Mouse (Mus musculus) brain, embryonic 18.5 days (tissue): Measurements from ENCODE around the gene Neu4.
"Not testable (repeated sequence)": the region's sequence is repeated elsewhere in the genome, so short reads cannot be mapped to it uniquely, and the experiment has no call there.

Experiments
- DNase-seq: peaks from one replicate; pipeline ENCODE4 v3.0.0-alpha.2; 2012; ENCODE audit warnings: low read depth, low spot score

Gene Neu4

GRCm38 (mm10) chr1:94052373-94052772, 32.1 kb downstream of the Neu4 start, which contains the start of gene Pdcd1:
Gene Pdcd1, minus strand, starts transcription at chr1:94052553.
- DNase-seq, result no peak

GRCm38 (mm10) chr1:94053530-94054216, 33.4 kb downstream of the Neu4 start:
- DNase-seq, result no peak

DNA sequence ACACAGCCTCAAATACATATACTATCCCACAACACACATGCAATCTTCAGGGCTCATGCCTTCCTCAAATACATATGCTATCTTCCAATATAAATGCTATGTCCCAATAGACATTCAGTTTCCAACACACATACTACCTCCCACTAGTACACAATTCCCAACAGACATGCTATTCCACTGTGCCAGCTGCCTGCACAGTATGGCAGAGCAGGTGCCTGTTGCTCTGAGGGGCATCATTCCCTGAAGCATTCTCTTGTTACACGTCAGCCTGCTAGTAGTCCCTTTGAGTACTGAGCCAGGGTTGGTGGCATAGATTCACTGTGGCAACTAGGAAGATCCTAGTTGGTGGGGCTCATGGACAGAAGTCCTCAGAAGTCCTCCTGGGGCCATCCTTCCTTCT, 34.2 kb downstream of the Neu4 start:
- no peak for DNase-seq

DNA sequence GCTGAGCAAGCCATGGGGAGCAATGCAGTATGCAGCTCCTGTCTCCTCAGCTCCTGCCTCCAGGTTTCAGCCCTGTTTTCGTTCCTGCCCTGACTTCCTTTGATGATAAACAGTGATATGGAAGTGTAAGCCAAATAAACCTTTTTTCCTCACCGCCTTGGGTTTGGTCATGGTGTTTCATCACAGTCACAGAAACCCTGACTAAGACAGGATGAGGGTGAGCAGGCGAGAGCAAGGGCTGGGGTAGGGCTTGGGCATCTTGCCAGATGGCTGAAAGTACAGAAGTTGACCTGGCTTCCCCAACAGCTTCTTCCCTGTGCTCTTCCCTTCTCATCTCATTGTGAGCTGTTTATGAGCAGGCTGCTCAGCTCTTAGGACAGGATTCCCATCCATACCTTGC, 35.7 kb downstream of the Neu4 start:
- no peak for DNase-seq

- DNase-seq, result no peak
These were observed 37.1 kb downstream of the Neu4 start for GRCm38 (mm10) chr1:94057401-94057800.

GRCm38 (mm10) chr1:94058281-94058680, 38.0 kb downstream of the Neu4 start:
- DNase-seq, result not testable (repeated sequence)

DNA sequence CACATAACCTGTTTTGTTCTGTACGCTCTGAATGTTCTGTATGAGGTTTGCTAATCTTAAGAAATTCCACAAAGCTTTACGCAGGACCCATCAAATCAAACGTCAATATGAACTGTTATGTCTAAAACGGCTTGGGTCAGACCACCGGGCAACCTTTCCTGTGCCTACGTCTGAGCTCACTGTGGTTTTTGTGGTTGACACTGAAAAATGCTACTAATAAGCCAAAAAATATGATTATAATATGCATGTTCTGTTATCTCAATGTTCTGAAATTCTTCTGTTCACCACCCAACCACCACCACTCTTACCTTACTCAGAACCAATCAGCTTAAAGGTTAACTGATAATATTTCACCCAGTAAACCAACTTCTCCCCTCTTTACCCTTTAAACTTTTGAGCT, 54.5 kb downstream of the Neu4 start:
- DNase-seq, result no peak

GRCm38 (mm10) chr1:94076702-94077101, 56.5 kb downstream of the Neu4 start:
- DNase-seq, result no peak
